Mouse (Mus musculus): ENCODE results near the gene Dzip1. TPM values are rescaled to one million over a fixed set of nuclear protein-coding genes. Genes with fewer than 3 reads are reported as not detected.

The Dzip1 gene
- polyA plus RNA-seq, 1 experiment from 2014 or later: 5.9 TPM

- peak; percentile 74 for ATAC-seq
- H3K27me3 ChIP-seq (replicated peaks; ENCODE audit: control insufficient read depth, insufficient read depth, low read length): no peaks in the 10 kb centered on the region
- H3K36me3 ChIP-seq (ENCODE audit: control insufficient read depth, insufficient read depth, low read length): peaks cover 3% of the 10 kb centered on the region; the same call in 1 of the 2 replicates
- H3K9me3 ChIP-seq (ENCODE audit: control insufficient read depth, low read length): no peaks in the 10 kb centered on the region
- peak overlapping the region; percentile 24; the same call in 1 of the 2 replicates for H3K27ac ChIP-seq (ENCODE audit: low read length)
- no peak overlapping the region for H3K4me2 ChIP-seq (ENCODE audit: low read depth, low read length)
- H3K9ac ChIP-seq (ENCODE audit: low read depth, low read length): no peak overlapping the region
- peaks cover 7% of the 10 kb centered on the region; the same call in 1 of the 2 replicates for H3K4me1 ChIP-seq (ENCODE audit: control insufficient read depth, insufficient read depth, low read length)
- 65% methylated on average over 18 of the region's 18 CpGs for WGBS
- no peak overlapping the region for H3K4me3 ChIP-seq (ENCODE audit: low read length)
Measured at GRCm38 (mm10) chr14:118883344-118884249, 41.7 kb downstream of the Dzip1 start.

DNA sequence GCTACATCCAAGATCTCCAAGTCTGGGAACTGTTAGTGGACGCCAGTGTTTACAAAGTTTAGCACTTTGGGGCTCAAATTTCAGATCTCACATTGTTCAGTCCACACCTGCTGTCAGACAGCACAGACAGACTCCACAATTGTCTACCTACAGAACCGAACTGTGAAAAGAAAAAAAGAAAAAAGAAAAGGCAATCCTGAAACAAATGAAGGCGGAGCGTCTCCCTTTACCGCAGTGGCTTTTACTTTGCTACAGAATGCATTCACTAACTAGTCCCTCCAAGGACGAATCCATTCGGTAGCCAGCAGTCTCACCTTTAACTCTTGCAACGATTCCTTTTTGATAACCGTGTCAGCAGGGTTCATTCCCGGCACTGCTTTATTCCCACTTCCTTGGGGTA is 44.6 kb downstream of the Dzip1 start:
- H3K27ac ChIP-seq (ENCODE audit: low read length): no peak overlapping the region
- H3K9me3 ChIP-seq (ENCODE audit: control insufficient read depth, low read length): no peaks in the 10 kb centered on the region
- H3K9ac ChIP-seq (ENCODE audit: low read depth, low read length): no peak overlapping the region
- peaks cover 3% of the 10 kb centered on the region; the same call in 1 of the 2 replicates for H3K36me3 ChIP-seq (ENCODE audit: control insufficient read depth, insufficient read depth, low read length)
- peaks cover 7% of the 10 kb centered on the region; the same call in 1 of the 2 replicates for H3K4me1 ChIP-seq (ENCODE audit: control insufficient read depth, insufficient read depth, low read length)
- ATAC-seq: no peak
- WGBS: 79% methylated on average over 10 of the region's 10 CpGs
- no peak overlapping the region for H3K4me3 ChIP-seq (ENCODE audit: low read length)
- no peak overlapping the region for H3K4me2 ChIP-seq (ENCODE audit: low read depth, low read length)
- no peaks in the 10 kb centered on the region for H3K27me3 ChIP-seq (replicated peaks; ENCODE audit: control insufficient read depth, insufficient read depth, low read length)

GRCm38 (mm10) chr14:118878346-118878910 is 46.8 kb downstream of the Dzip1 start:
- no peaks in the 10 kb centered on the region for H3K9me3 ChIP-seq (ENCODE audit: control insufficient read depth, low read length)
- peaks cover 3% of the 10 kb centered on the region; the same call in 1 of the 2 replicates for H3K36me3 ChIP-seq (ENCODE audit: control insufficient read depth, insufficient read depth, low read length)
- H3K27me3 ChIP-seq (replicated peaks; ENCODE audit: control insufficient read depth, insufficient read depth, low read length): no peaks in the 10 kb centered on the region
- H3K4me3 ChIP-seq (ENCODE audit: low read length): no peak overlapping the region
- no peak overlapping the region for H3K4me2 ChIP-seq (ENCODE audit: low read depth, low read length)
- H3K9ac ChIP-seq (ENCODE audit: low read depth, low read length): no peak overlapping the region
- H3K4me1 ChIP-seq (ENCODE audit: control insufficient read depth, insufficient read depth, low read length): peaks cover 2% of the 10 kb centered on the region; the same call in 1 of the 2 replicates
- H3K27ac ChIP-seq (ENCODE audit: low read length): no peak overlapping the region
- no peak for ATAC-seq
- 76% methylated on average over 11 of the region's 11 CpGs for WGBS

DNA sequence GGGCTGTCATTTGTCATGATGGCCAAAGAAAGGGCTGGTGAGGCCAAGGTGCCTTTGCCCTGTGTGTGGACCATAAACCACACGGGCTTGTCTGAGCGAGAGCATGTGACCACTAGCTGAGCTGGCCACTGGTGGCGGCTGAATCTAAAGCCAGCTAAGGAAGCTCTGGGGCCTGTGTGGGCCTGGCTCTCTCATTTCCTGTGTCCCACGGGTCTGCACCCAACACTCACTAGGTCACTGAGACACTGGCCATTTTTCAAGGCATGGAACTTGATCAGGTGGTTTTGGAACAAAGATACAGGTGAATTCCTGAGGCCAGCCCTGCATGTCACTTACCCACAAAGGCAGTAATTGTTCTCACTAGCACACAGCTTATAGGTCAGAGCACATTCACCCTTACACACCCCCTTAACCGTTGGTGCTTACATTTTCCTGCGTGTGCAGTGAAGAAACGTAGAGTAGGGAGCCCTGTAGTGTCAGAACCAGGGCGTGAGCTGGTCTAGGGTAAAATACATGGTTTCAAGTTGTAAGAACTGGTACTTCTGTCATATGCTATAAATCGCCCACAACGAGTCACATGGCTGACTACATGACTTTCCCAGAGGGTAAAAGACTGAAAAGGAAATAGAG is 50.4 kb downstream of the Dzip1 start:
- ATAC-seq: no peak

GRCm38 (mm10) chr14:118874126-118874525 is 51.1 kb downstream of the Dzip1 start:
- Histone ChIP-seq H3K27me3 (replicated peaks; ENCODE audit: control insufficient read depth, insufficient read depth, low read length) (no peaks in the 10 kb centered on the region), H3K27ac (ENCODE audit: low read length) (no peak overlapping the region), H3K9me3 (ENCODE audit: control insufficient read depth, low read length) (no peaks in the 10 kb centered on the region), H3K36me3 (ENCODE audit: control insufficient read depth, insufficient read depth, low read length) (peaks cover 3% of the 10 kb centered on the region; the same call in 1 of the 2 replicates), H3K4me2 (ENCODE audit: low read depth, low read length) (no peak overlapping the region), H3K4me3 (ENCODE audit: low read length) (no peak overlapping the region), H3K9ac (ENCODE audit: low read depth, low read length) (no peak overlapping the region), H3K4me1 (ENCODE audit: control insufficient read depth, insufficient read depth, low read length) (no peaks in the 10 kb centered on the region)
- 95% methylated on average over 4 of the region's 4 CpGs for WGBS
- ATAC-seq: no peak

More for the DNA sequence above, 50.4 kb downstream of the Dzip1 start:
- no peak overlapping the region for H3K27ac ChIP-seq (ENCODE audit: low read length)
- H3K4me3 ChIP-seq (ENCODE audit: low read length): no peak overlapping the region
- H3K4me2 ChIP-seq (ENCODE audit: low read depth, low read length): no peak overlapping the region
- WGBS: 73% methylated on average over 10 of the region's 10 CpGs
- H3K4me1 ChIP-seq (ENCODE audit: control insufficient read depth, insufficient read depth, low read length): no peaks in the 10 kb centered on the region
- H3K9me3 ChIP-seq (ENCODE audit: control insufficient read depth, low read length): no peaks in the 10 kb centered on the region
- H3K9ac ChIP-seq (ENCODE audit: low read depth, low read length): no peak overlapping the region
- H3K27me3 ChIP-seq (replicated peaks; ENCODE audit: control insufficient read depth, insufficient read depth, low read length): no peaks in the 10 kb centered on the region
- peaks cover 3% of the 10 kb centered on the region; the same call in 1 of the 2 replicates for H3K36me3 ChIP-seq (ENCODE audit: control insufficient read depth, insufficient read depth, low read length)

- 0 out of 2 replicates have a peak, but pooled peaks cover 2% of the 10 kb centered on the region for H3K4me1 ChIP-seq (ENCODE audit: control insufficient read depth, insufficient read depth, low read length)
- ATAC-seq: peak; percentile 77
- WGBS: 74% methylated on average over 6 of the region's 6 CpGs
Measured at GRCm38 (mm10) chr14:118869712-118870111, 55.5 kb downstream of the Dzip1 start.

DNA sequence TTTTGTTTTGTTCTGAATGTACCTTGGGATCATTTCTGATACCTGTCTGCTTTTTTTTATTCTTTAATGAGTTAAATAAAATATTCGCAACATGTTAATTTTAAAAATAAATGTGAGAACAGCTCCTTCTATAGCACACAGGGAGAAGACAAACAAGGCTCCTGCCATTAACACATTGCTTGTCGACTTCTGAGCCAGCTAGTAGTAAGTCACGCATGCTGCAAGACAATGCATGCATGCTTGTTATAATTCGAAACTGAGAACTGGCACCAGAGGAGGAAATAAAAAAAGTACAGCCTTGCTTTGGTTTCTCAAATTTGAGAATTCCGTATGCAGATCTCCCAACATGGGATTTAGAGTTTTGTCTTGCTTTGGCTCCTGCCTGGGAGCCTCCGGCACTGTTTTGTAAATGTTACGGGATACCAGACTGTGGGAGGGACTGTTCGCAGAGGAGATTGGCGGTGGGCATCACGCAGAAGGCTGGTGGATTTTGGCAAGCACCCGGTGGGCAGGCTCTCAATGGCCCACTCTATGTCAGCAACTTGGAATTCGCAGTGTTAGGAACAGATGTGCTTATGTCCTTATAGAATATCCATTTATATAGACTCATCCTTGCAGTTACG is 57.0 kb downstream of the Dzip1 start:
- WGBS: 82% methylated on average over 13 of the region's 13 CpGs
- H3K27ac ChIP-seq (ENCODE audit: low read length): no peak overlapping the region
- H3K4me2 ChIP-seq (ENCODE audit: low read depth, low read length): no peak overlapping the region

More at GRCm38 (mm10) chr14:118869712-118870111, 55.5 kb downstream of the Dzip1 start:
- H3K27me3 ChIP-seq (replicated peaks; ENCODE audit: control insufficient read depth, insufficient read depth, low read length): no peaks in the 10 kb centered on the region
- H3K27ac ChIP-seq (ENCODE audit: low read length): no peak overlapping the region
- no peak overlapping the region for H3K4me3 ChIP-seq (ENCODE audit: low read length)
- no peak overlapping the region for H3K4me2 ChIP-seq (ENCODE audit: low read depth, low read length)
- no peak overlapping the region for H3K9ac ChIP-seq (ENCODE audit: low read depth, low read length)
- H3K9me3 ChIP-seq (ENCODE audit: control insufficient read depth, low read length): no peaks in the 10 kb centered on the region
- H3K36me3 ChIP-seq (ENCODE audit: control insufficient read depth, insufficient read depth, low read length): no peaks in the 10 kb centered on the region

DNA sequence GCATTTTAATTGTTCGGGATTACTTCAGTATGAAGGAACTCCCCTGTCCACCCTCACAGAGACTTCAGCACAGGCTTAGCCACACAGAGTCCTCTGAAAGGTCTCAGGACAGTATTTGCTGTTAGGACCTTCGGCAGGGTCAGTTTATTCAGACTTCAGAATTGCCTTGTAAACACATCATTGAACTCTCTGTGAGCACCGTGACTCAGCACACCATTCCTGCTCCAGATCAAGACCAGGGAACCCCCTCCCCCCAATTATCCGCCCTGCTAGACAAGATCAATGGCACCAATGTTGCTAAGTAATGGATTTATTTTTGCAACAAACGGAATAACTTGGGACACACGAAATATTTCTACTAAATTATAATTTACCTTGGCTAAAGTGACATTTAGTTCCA is 57.9 kb downstream of the Dzip1 start:
- no peak overlapping the region for H3K9ac ChIP-seq (ENCODE audit: low read depth, low read length)
- no peaks in the 10 kb centered on the region for H3K36me3 ChIP-seq (ENCODE audit: control insufficient read depth, insufficient read depth, low read length)
- no peaks in the 10 kb centered on the region for H3K9me3 ChIP-seq (ENCODE audit: control insufficient read depth, low read length)
- H3K4me2 ChIP-seq (ENCODE audit: low read depth, low read length): no peak overlapping the region
- 0 out of 2 replicates have a peak, but pooled peaks cover 2% of the 10 kb centered on the region for H3K4me1 ChIP-seq (ENCODE audit: control insufficient read depth, insufficient read depth, low read length)
- no peaks in the 10 kb centered on the region for H3K27me3 ChIP-seq (replicated peaks; ENCODE audit: control insufficient read depth, insufficient read depth, low read length)
- no peak overlapping the region for H3K4me3 ChIP-seq (ENCODE audit: low read length)
- no peak overlapping the region for H3K27ac ChIP-seq (ENCODE audit: low read length)
- 55% methylated on average over 6 of the region's 6 CpGs for WGBS
- ATAC-seq: no peak

More for the DNA sequence above, 57.0 kb downstream of the Dzip1 start:
- no peak for ATAC-seq
- Histone ChIP-seq H3K9me3 (ENCODE audit: control insufficient read depth, low read length) (no peaks in the 10 kb centered on the region), H3K36me3 (ENCODE audit: control insufficient read depth, insufficient read depth, low read length) (no peaks in the 10 kb centered on the region), H3K9ac (ENCODE audit: low read depth, low read length) (no peak overlapping the region), H3K4me1 (ENCODE audit: control insufficient read depth, insufficient read depth, low read length) (0 out of 2 replicates have a peak, but pooled peaks cover 2% of the 10 kb centered on the region), H3K4me3 (ENCODE audit: low read length) (no peak overlapping the region), H3K27me3 (replicated peaks; ENCODE audit: control insufficient read depth, insufficient read depth, low read length) (no peaks in the 10 kb centered on the region)
